Mouse (Mus musculus) left cerebral cortex, adult 2 months (tissue): ENCODE measurements around the gene Coch. TPM values are rescaled to one million over a fixed set of nuclear protein-coding genes. Genes with fewer than 3 reads are reported as not detected.
"Not testable (repeated sequence)": the region's sequence is repeated elsewhere in the genome, so short reads cannot be mapped to it uniquely, and the experiment has no call there.

Experiments used
- DNase-seq, 2 experiments: peaks; one replicate each; pipeline ENCODE4 v3.0.0; 2021 to 2022; ENCODE audit warnings: low spot score in 2 of 2, mixed read lengths in 1 of 2; ENCODE audit errors: extremely low spot score in 1 of 2
- H3K27ac ChIP-seq: fragments of 200-600 bp; 2 replicates; pipeline ENCODE4 v1.8.1; 2022
- H3K4me3 ChIP-seq: fragments of 200-600 bp; 2 replicates; pipeline ENCODE4 v1.8.1; 2022
- CTCF ChIP-seq: fragments of 200-600 bp; IDR thresholded peaks from 2 replicates; pipeline ENCODE4 v1.8.1; 2022; ENCODE audit warnings: antibody characterized with exemption, mild to moderate bottlenecking, moderate library complexity
- intact Hi-C: fragments of 180-260 bp; cut with DNase I; formaldehyde crosslinking; loops from one replicate; pipeline ENCODE4 v1.15.1; 2025
- total RNA-seq, 2 experiments: library from RNA; stranded (reverse); gene quantifications; 2 replicates each; pipeline ENCODE4 v1.2.3; 2021

Gene Coch
- total RNA-seq, 2 experiments from 2014 or later: 25.7 to 27.7 TPM

GRCm38 (mm10) chr12:51594030-51594470, 909 bp downstream of the Coch start:
- no peak overlapping the region for H3K27ac ChIP-seq
- no peak for TF ChIP-seq CTCF
- intact Hi-C loops: loop anchor here (10.0 kb wide), 1 partner anchor 189 kb away; no protein-coding TSS in a partner anchor
- peak overlapping the region; percentile 64 for H3K4me3 ChIP-seq
- DNase-seq: no peak

GRCm38 (mm10) chr12:51603306-51603705, 10.2 kb downstream of the Coch start:
- H3K4me3 ChIP-seq: no peak overlapping the region
- no peak overlapping the region for H3K27ac ChIP-seq
- DNase-seq: no peak
- intact Hi-C loops: no loop called here
- TF ChIP-seq CTCF: no peak

- H3K4me3 ChIP-seq: no peak overlapping the region
- intact Hi-C loops: no loop called here
- no peak for DNase-seq
- H3K27ac ChIP-seq: no peak overlapping the region
- TF ChIP-seq CTCF: no peak
Measured at GRCm38 (mm10) chr12:51606138-51606537, 13.0 kb downstream of the Coch start.

GRCm38 (mm10) chr12:51612361-51612760, 19.2 kb downstream of the Coch start:
- intact Hi-C loops: no loop called here
- Histone ChIP-seq H3K27ac (no peak overlapping the region), H3K4me3 (no peak overlapping the region)
- DNase-seq: no peak
- no peak for TF ChIP-seq CTCF

- intact Hi-C loops: no loop called here
- DNase-seq: no peak
- H3K27ac ChIP-seq: no peak overlapping the region
- TF ChIP-seq CTCF: no peak
- H3K4me3 ChIP-seq: no peak overlapping the region
Measured at GRCm38 (mm10) chr12:51620572-51620971, 27.4 kb downstream of the Coch start.

GRCm38 (mm10) chr12:51621161-51621560, 28.0 kb downstream of the Coch start:
- DNase-seq: no peak
- H3K4me3 ChIP-seq: no peak overlapping the region
- no peak overlapping the region for H3K27ac ChIP-seq
- intact Hi-C loops: no loop called here
- no peak for TF ChIP-seq CTCF

- peak; percentile 47 for TF ChIP-seq CTCF
- no peak for DNase-seq
- intact Hi-C loops: loop anchor here (2.0 kb wide), 1 partner anchor 218 kb away; no protein-coding TSS in a partner anchor
- no peak overlapping the region for H3K4me3 ChIP-seq
- H3K27ac ChIP-seq: no peak overlapping the region
Measured at GRCm38 (mm10) chr12:51622670-51623365, 29.7 kb downstream of the Coch start.

GRCm38 (mm10) chr12:51623366-51623694, 30.2 kb downstream of the Coch start:
- no peak for DNase-seq
- no peak for TF ChIP-seq CTCF
- Histone ChIP-seq H3K4me3 (no peak overlapping the region), H3K27ac (no peak overlapping the region)
- intact Hi-C loops: loop anchor here (2.0 kb wide), 1 partner anchor 219 kb away; no protein-coding TSS in a partner anchor

GRCm38 (mm10) chr12:51633481-51633880, 40.3 kb downstream of the Coch start:
- Histone ChIP-seq H3K27ac (no peak overlapping the region), H3K4me3 (no peak overlapping the region)
- no peak for DNase-seq
- intact Hi-C loops: no loop called here
- no peak for TF ChIP-seq CTCF

- intact Hi-C loops: no loop called here
- DNase-seq: no peak
- no peak for TF ChIP-seq CTCF
- Histone ChIP-seq H3K27ac (no peak overlapping the region), H3K4me3 (no peak overlapping the region)
Measured at GRCm38 (mm10) chr12:51636260-51636659, 43.1 kb downstream of the Coch start.

- Histone ChIP-seq H3K4me3 (no peak overlapping the region), H3K27ac (no peak overlapping the region)
- intact Hi-C loops: no loop called here
- no peak for TF ChIP-seq CTCF
- DNase-seq: no peak
Measured at GRCm38 (mm10) chr12:51636689-51637470, 43.7 kb downstream of the Coch start.

- intact Hi-C loops: no loop called here
- no peak for TF ChIP-seq CTCF
- Histone ChIP-seq H3K4me3 (no peak overlapping the region), H3K27ac (no peak overlapping the region)
- DNase-seq: no peak
Measured at GRCm38 (mm10) chr12:51641871-51642270, 48.7 kb downstream of the Coch start.

- H3K4me3 ChIP-seq, H3K27ac ChIP-seq, DNase-seq, intact Hi-C loops: not testable (repeated sequence)
Measured at GRCm38 (mm10) chr12:51649401-51649800, 56.3 kb downstream of the Coch start.

Other genes with a start within 250 kb of the Coch start
- gene G2e3, start 245.3 kb upstream of the Coch start, total RNA-seq: 10 to 100 TPM; 10.3 to 11.5 TPM
- 10 to 100 TPM; 37.5 to 40.3 TPM for gene Scfd1, start 215.8 kb upstream of the Coch start, total RNA-seq
- 10 to 100 TPM; 53.3 to 57.9 TPM for gene Ap4s1, start 97.7 kb downstream of the Coch start, total RNA-seq
- 10 to 100 TPM; 87.0 to 90.4 TPM for gene Strn3, start 98.6 kb downstream of the Coch start, total RNA-seq
- 10 to 100 TPM; 81.2 to 88.4 TPM for gene Hectd1, start 236.2 kb downstream of the Coch start, total RNA-seq